Mouse (Mus musculus): ENCODE measurements around the gene Olfr691.
"Not testable (repeated sequence)": the region's sequence is repeated elsewhere in the genome, so short reads cannot be mapped to it uniquely, and the experiment has no call there.

Olfr691 gene

DNA sequence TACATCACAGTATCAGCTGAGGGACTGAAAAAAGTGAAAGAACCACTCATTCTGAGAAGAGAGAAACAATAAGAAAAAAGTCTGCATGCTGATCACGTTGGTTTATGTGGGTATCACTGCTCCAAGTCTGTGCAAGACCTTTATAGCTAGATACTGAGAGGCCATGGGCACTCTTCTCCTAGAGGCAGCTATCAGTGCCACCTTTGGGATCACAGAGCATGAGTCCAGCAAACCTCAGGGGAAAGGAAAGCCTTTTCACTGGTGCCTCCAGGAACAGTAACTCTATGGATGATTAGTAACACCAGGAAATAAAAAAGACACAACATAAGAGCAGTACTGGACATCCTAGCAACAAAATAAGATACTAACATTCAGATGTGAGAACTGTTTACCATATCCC lies at the start of gene Olfr691:
Olfr691 (minus strand) TSS at position 101 of the 400 bp plus-strand sequence.
- DNase-seq (ENCODE audit: extremely low read depth, low read depth), result no peak

DNA sequence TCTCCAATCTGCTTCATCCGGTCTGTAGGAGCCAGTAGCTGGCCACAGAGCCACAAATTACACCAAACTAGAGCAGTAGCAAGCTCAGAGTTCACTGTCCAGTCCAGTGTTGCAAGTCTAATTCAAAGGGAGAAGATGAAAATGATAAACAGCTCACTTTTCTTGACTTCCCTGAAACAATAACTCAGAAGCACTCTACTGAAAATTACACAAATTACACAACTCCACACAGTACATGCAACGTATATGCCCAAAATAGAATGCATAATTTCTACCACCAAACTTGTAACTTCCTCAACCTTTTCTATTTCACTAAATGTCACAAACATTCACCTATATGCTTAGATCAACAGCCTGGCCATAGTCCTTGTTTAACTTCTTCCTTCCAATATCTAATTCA lies 48.2 kb upstream of the Olfr691 start:
- DNase-seq (ENCODE audit: extremely low read depth, low read depth), result no peak

DNA sequence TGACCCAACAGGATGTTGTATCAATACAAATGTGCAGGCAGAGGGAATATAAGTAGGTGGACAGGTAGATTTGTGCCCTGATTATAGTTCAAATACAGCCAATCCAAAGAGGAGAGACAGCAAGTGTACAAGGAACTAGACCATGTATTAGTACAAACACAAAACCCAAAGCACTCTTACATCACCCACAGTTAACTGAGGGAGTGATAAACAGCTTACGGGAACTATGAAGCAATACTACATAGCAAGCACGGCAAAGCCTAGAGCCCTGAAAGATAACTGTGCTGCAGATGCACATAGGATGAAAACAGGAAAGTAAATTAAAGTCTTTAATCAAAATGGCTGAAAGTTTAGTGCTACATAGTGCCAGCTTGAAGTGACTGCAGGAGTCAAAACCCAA lies 45.6 kb upstream of the Olfr691 start:
- DNase-seq (ENCODE audit: extremely low read depth, low read depth), result no peak

DNA sequence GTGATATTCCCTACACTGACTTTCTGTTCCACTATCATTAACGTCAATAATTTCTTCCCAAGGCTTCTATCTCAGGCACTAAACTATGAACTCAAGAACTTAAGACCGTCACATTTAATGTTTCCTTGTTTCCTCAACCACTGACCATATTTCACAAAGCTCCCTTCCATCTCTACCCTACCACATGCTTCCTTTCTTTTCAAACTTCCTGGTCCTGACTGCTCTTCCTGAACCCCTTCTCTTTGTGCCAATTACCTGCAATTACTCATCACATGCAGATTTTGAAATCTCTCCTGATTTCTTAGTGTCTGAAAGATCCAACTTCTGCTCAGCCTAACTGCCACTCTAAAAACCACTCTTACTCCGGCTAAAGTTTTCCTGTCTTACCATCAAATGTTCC lies 38.3 kb upstream of the Olfr691 start:
- no peak for DNase-seq (ENCODE audit: extremely low read depth, low read depth)

DNA sequence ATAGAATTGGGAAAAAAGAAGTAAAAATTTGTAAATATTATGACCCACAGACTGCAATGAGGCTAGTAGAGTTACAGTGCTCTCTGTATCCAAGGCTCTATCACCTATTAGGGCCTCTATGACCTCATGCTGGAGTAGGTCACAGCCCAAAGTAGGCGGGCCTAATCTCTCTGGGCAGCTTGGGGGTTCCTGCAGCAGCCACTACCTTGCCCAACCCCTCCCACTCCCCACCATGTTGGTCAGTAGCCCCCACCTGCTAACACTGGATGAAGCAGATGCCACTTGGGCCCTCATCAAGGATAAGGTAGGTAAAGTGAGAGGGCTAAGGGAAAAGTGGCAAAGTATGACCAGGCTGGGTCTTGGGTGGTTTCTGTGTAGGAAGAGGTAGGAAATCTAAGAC lies 32.8 kb upstream of the Olfr691 start, which contains the start of gene Gm5901:
Gm5901 (plus strand) TSS at position 173 of the 400 bp plus-strand sequence.
- DNase-seq (ENCODE audit: extremely low read depth, low read depth), result no peak

DNA sequence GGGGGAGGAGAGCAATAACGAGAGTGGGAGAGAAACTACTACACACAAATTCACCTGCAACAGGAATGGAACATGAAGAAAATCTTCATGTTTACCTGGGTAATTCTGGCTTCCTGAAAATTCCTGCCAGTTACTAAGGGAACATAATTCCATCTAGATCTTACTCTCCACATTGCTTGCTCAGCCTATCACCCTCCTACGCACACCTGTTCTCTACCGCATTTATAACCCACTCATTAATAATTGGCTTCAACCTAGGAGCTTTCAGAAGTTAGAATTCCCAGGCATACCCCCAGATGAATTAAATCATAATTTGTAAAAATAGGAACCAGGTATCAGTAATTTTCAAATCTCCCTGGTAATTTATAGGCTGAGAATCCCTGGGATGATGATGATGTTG lies 31.9 kb upstream of the Olfr691 start:
- no peak for DNase-seq (ENCODE audit: extremely low read depth, low read depth)

DNA sequence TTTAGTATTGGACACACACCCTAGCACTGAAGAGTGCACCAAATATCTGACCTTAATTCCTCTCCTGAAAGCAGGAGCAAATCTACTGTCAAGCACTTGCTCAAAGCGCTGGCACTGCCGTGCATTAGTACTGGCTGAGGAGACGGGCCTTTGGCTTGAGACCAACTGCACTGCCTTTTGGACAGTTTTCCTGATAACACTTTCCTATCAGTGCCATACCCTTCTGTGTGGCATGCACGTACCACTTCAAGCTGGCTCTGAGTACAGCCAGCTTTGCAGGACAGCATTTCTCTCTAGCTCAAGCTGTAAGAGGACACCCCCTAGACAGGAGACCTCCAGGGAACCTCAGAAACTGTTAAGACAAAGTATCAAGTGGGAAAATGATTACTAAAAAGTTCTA lies 31.4 kb upstream of the Olfr691 start:
- DNase-seq (ENCODE audit: extremely low read depth, low read depth), result peak; percentile 28

DNA sequence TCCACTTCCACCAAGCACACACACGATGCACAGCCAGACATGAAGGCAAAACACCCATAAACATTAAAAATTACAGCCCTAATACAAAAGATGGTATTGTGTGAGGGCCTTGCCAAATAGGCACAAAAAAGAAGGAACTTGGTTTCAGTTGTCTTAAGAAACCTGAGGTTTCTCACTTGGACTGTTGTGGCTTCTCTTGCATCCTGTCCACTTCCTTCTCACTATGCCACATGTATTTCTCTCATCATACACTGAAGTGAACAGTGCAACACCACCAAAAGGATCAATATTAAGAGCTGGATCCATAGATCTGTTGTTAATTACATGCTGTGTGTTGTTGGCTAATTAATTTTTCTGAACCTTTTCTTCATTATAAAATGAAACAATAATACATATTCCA lies 30.8 kb upstream of the Olfr691 start:
- DNase-seq (ENCODE audit: extremely low read depth, low read depth), result peak; percentile 51

DNA sequence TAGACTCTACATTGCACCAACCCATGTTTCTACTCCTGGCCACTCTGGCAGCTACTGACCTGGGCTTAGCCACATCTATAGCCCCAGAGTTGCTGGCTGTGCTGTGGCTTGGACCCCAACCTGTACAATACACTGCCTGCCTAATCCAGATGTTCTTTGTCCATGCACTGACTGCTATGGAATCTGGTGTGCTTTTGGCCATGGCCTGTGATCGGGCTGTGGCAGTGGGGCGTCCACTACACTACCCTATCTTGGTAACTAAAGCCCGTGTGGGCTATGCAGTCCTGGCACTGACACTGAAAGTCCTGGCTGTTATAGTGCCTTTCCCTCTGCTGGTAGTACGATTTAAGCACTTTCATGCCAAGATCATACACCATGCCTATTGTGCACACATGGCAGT lies 26.5 kb upstream of the Olfr691 start:
- no peak for DNase-seq (ENCODE audit: extremely low read depth, low read depth)

DNA sequence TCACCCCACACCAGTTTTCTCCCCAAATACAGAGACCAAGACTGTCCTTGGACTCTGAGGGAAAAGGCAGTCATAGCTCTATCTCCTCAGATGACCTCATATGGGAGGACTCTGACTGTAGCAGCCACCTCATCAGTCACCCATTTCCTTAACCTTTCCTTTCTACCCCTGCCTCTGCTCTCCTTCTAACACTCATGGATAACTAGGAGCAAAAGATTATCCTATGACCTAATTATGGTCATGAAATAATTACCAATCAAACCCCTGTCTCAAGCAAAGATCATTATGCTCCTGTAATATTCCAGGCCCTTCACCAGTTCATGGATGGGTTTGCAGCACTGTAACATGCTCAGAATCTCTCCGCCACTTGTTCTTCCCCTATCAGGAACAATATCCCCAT lies 25.9 kb upstream of the Olfr691 start, which contains the start of gene Olfr692:
Olfr692 (plus strand) TSS at position 301 of the 400 bp plus-strand sequence.
- no peak for DNase-seq (ENCODE audit: extremely low read depth, low read depth)

DNA sequence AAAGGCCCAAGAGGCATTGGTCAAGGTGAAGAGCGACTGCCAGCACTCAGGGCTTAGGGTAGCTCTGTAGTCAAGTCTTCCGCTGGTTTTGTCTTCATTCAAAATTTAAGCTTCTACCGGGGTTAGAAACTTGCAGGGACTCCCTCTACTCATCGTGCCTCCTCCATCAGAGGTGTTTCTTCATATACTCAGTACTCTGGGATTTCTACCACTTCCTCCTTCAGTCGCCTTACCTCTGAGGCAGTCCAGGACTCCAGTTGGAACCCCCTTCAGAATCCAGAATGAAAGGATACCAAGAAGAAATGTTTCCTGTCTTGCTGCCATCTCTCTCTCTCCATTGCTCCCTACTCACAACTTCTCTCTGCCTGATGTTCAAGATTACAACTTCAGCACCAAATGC lies 25.2 kb upstream of the Olfr691 start:
- DNase-seq (ENCODE audit: extremely low read depth, low read depth), result no peak

DNA sequence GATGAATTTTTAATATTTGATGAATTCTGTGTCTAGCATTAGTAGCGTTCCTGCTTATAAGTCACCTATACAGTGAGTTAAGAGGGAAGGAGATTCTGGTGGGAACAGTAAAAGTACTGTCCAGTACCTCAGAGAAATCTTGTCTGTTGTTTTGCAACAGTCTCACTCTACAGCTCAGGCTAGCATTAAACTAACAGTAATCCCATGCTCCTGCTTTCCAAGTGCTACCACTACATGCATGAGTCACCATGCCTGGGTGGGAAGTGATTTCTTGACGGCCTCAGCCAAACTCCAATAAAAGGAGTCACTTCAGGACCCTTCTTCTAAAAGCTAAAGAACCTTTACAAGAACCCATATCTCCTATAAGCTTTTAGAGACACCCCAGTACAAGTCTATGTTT lies 19.6 kb upstream of the Olfr691 start:
- DNase-seq (ENCODE audit: extremely low read depth, low read depth), result no peak

DNA sequence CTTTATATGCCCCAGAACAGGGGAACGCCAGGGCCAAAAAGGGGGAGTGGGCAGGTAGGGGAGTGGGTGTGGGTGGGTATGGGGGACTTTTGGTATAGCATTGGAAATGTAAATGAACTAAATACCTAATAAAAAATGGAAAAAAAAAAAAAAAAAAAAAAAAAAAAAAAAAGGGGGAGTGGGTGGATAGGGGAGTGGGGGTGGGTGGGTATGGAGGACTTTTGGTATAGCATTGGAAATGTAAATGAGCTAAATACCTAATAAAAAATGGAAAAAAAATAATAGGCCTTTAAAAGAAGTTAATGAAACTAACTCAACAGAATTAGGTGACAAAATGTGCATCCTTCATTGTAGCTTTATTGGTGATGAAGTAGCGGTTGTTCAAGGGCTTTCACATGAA lies 14.4 kb upstream of the Olfr691 start:
- not testable (repeated sequence) for DNase-seq (ENCODE audit: extremely low read depth, low read depth)

DNA sequence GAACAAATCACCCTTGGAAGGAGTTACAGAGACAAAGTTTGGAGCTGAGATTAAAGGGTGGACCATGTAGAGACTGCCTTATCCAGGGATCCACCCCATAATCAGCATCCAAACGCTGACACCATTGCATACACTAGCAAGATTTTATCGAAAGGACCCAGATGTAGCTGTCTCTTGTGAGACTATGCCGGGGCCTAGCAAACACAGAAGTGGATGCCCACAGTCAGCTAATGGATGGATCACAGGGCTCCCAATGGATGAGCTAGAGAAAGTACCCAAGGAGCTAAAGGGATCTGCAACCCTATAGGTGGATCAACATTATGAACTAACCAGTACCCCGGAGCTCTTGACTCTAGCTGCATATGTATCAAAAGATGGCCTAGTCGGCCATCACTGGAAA lies 14.0 kb upstream of the Olfr691 start:
- DNase-seq (ENCODE audit: extremely low read depth, low read depth), result not testable (repeated sequence)

DNA sequence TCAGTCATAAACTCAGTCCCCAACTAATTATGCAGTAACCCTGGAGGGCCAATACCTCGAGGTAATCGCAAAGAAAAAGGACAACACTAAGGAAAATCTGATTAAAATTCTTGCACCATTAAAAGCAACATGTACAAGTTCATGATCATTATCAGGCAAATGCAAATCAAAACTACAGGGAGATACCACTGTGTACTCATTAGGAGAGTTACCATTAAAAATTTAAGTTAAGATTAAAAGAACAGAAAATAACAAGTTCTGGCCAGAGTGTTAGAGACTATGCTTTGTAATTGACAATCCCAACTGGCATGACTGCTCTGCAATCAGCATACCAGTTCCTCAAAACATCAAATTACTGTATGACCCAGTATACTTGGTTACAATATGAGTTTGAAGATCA lies 682 bp upstream of the Olfr691 start:
- no peak for DNase-seq (ENCODE audit: extremely low read depth, low read depth)

DNA sequence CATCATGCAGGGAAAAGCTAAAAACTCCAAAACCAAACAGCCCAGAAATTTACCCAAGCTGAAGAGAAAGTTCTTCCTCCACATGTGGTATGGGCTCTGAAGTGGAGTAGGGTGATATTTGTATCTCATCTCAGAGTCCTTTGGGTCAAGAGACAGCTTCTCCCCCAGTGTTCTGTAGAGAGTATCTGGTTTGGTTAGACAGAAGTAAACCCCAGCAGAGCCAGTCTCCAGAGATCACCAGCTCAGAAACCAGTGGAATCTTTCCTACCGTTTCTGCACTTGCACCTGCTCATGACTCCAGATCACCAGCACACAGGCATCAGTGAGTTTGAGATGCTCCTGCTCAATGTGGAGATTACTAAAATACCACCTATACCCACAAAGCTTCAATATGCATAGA lies 8.1 kb downstream of the Olfr691 start, which contains the start of gene Olfr690:
Olfr690 (minus strand) TSS at position 101 of the 400 bp plus-strand sequence.
- no peak for DNase-seq (ENCODE audit: extremely low read depth, low read depth)

DNA sequence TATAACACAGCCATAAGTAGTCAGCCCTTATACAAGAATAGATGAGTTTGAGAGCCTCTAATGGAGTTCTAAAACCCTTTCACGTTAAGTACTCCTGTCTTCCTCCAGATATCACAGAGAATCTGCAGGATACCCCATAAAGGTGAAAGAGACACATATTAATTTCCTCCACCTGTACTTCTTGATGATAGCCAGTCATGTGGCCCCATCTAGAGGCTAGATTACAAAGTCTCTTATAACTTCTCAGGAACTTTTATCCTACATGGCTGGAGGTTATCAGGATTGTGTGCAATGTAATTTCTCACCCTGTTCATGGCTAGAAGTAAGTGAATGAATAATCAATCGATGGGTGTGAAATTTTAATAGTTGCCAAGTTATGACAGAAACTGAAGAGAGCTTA lies 16.8 kb downstream of the Olfr691 start:
- DNase-seq (ENCODE audit: extremely low read depth, low read depth), result no peak

DNA sequence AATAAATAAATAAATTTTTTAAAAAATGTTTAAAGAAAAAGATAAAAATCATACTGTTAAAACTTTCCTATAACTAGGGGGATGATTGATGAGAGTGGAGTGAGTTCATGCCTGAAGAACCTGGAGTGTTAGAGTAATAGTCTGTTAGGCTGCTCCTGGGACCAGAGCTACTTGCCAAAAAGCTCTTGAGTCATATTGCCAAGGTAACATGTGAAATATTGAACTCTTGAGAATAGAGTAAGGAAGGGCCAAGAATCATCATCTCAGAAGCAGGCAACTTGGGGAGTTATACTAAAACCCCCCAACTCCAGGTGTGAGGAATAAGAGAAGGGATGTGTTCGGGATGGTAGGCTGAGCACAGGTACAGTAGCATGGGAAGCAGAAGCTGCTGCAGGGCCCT lies 31.2 kb downstream of the Olfr691 start, which contains the start of gene Olfr689:
Olfr689 (plus strand) TSS at position 301 of the 400 bp plus-strand sequence.
- no peak for DNase-seq (ENCODE audit: extremely low read depth, low read depth)

DNA sequence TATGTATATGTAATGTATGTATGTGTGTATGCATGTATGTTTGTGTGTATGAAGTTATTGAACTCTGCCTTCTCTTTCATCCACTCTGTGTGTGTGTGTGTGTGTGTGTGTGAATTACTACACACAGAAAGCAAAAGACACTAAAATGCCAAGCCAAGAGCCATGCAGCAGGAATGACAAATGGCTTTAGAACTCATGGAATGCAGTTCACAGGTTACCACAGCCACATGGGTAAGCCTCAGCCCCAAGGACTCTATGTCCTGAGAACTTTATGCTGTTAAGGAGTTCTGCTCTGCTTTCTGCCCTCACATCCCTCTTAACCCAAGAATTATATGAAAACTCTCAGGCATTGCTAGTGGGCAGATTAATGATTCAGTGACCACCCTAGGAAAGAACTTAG lies 52.0 kb downstream of the Olfr691 start:
- DNase-seq (ENCODE audit: extremely low read depth, low read depth), result no peak

DNA sequence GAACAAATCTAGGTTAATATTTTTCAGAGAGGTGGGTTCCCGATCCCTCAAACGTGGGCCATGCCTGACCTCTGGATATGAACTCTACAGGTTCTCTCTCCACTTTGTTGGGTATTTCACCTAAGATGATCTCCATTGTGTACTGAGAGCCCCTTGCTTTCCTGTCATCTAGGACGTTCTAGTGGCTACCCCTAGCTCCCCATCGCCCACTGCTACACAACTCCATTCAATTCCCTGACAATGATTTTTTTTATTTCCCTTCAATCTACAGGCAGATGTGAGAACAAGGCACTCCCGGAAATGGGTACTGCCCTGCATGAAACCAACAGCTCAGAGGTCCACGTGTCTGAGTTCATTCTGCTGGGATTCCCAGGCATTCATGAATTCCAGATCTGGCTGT lies 54.3 kb downstream of the Olfr691 start, which contains the start of gene Olfr688:
Olfr688 (plus strand) TSS at position 301 of the 400 bp plus-strand sequence.
- no peak for DNase-seq (ENCODE audit: extremely low read depth, low read depth)

Data from MEL-GATA-1-ER (cell line).